Mouse (Mus musculus) megakaryocyte-erythroid progenitor cell, adult 5-6 weeks (primary cell): Measurements from ENCODE around the gene Cep104. TPM values are rescaled to one million over a fixed set of nuclear protein-coding genes. Genes with fewer than 3 reads are reported as not detected.

Experiments used
- ATAC-seq: replicated peaks from 2 replicates; pipeline ENCODE4 v1.8.0; 2016; ENCODE audit warnings: mild to moderate bottlenecking, inconsistent platforms; ENCODE audit not compliant: severe bottlenecking, poor library complexity, low FRiP score, low TSS enrichment
- total RNA-seq, 2 experiments: library from RNA; stranded (forward) in 1 of 2; stranded (reverse) in 1 of 2; fragments of 200-1000, 215-1000 nt in 1 of 2; fragments of >200 nt in 1 of 2; fragmentation: Nextera tagmentation in 1 of 2; gene quantifications; 2 replicates each; pipeline ENCODE4 v1.2.3; 2014 to 2017

Gene Cep104
- 10.6 and 18.1 TPM in 2 replicates for total RNA-seq (2014; fragmentation: Nextera tagmentation)
- total RNA-seq (2017), result 6.0 and 8.4 TPM in 2 replicates

- peak; percentile 73 for ATAC-seq
Measured at GRCm38 (mm10) chr4:153974431-153975291, at the start of gene Cep104, which contains the start of gene Dffb. Gene Cep104 (plus strand): TSS chr4:153975194. Gene Dffb (minus strand): TSS chr4:153975126.

GRCm38 (mm10) chr4:153928772-153929299 is 46.2 kb upstream of the Cep104 start:
- ATAC-seq, result no peak

- no peak for ATAC-seq
Measured at GRCm38 (mm10) chr4:153929425-153929824, 45.6 kb upstream of the Cep104 start.

- no peak for ATAC-seq
Measured at GRCm38 (mm10) chr4:153929921-153930320, 45.1 kb upstream of the Cep104 start.

GRCm38 (mm10) chr4:153943243-153943642 is 31.8 kb upstream of the Cep104 start:
- peak; percentile 62 for ATAC-seq

GRCm38 (mm10) chr4:153944261-153944660 is 30.7 kb upstream of the Cep104 start:
- ATAC-seq, result no peak

GRCm38 (mm10) chr4:153945741-153946140 is 29.3 kb upstream of the Cep104 start:
- no peak for ATAC-seq

GRCm38 (mm10) chr4:153950372-153950771 is 24.6 kb upstream of the Cep104 start:
- no peak for ATAC-seq

- no peak for ATAC-seq
Measured at GRCm38 (mm10) chr4:153951150-153951549, 23.8 kb upstream of the Cep104 start.

- ATAC-seq, result no peak
Measured at GRCm38 (mm10) chr4:153951692-153952091, 23.3 kb upstream of the Cep104 start.

- no peak for ATAC-seq
Measured at GRCm38 (mm10) chr4:153955651-153956050, 19.3 kb upstream of the Cep104 start.

- peak; percentile 91 for ATAC-seq
Measured at GRCm38 (mm10) chr4:153956569-153957405, 18.2 kb upstream of the Cep104 start, which contains the start of gene A430005L14Rik. Gene A430005L14Rik (plus strand): TSS chr4:153957237.

GRCm38 (mm10) chr4:153957444-153958250 is 17.3 kb upstream of the Cep104 start:
- peak; percentile 49 for ATAC-seq

GRCm38 (mm10) chr4:153962631-153963030 is 12.4 kb upstream of the Cep104 start:
- no peak for ATAC-seq

- ATAC-seq, result no peak
Measured at GRCm38 (mm10) chr4:153966651-153967050, 8.3 kb upstream of the Cep104 start.

GRCm38 (mm10) chr4:153967556-153967955 is 7.4 kb upstream of the Cep104 start:
- ATAC-seq, result no peak

GRCm38 (mm10) chr4:153968063-153968462 is 6.9 kb upstream of the Cep104 start:
- no peak for ATAC-seq

- peak; percentile 17 for ATAC-seq
Measured at GRCm38 (mm10) chr4:153975292-153975662, 283 bp downstream of the Cep104 start.

GRCm38 (mm10) chr4:153975768-153976167 is 774 bp downstream of the Cep104 start:
- ATAC-seq, result peak; percentile 51; the same call in 1 of the 2 replicates
